Mouse (Mus musculus) skeletal muscle tissue, adult 2 months (tissue): ENCODE data around the gene Alkbh4.
"Not testable (repeated sequence)": the region's sequence is repeated elsewhere in the genome, so short reads cannot be mapped to it uniquely, and the experiment has no call there.

Experiments used
- DNase-seq: peaks from one replicate; pipeline ENCODE4 v3.0.0-alpha.2; 2012; ENCODE audit warnings: low read depth, low spot score

The Alkbh4 gene

GRCm38 (mm10) chr5:136135571-136136291 is at the start of gene Alkbh4, which contains the start of gene Lrwd1:
Gene Alkbh4, plus strand, starts transcription at chr5:136136146.
Gene Lrwd1, minus strand, starts transcription at chr5:136136074.
- peak; percentile 93 for DNase-seq

DNA sequence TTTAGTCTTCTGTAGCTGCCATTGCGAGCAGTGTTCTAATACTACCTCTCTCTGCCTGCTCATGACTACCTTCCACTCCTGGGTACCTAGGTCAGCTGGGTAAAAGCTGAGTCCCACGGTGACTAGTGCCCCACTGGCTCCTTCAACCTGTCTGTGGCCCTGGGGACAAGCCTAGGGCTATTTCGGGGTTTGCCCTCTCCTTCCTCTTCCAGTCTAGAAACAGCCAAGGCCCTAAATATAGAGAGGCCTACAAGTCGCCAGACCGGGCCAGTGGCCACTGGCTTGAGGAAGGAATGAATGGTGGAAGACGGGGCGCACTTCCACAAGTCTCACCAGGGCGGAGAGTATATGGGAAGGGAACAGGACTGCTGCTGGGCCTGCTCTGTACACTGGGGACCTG is 49.7 kb upstream of the Alkbh4 start:
- peak; percentile 72 for DNase-seq

DNA sequence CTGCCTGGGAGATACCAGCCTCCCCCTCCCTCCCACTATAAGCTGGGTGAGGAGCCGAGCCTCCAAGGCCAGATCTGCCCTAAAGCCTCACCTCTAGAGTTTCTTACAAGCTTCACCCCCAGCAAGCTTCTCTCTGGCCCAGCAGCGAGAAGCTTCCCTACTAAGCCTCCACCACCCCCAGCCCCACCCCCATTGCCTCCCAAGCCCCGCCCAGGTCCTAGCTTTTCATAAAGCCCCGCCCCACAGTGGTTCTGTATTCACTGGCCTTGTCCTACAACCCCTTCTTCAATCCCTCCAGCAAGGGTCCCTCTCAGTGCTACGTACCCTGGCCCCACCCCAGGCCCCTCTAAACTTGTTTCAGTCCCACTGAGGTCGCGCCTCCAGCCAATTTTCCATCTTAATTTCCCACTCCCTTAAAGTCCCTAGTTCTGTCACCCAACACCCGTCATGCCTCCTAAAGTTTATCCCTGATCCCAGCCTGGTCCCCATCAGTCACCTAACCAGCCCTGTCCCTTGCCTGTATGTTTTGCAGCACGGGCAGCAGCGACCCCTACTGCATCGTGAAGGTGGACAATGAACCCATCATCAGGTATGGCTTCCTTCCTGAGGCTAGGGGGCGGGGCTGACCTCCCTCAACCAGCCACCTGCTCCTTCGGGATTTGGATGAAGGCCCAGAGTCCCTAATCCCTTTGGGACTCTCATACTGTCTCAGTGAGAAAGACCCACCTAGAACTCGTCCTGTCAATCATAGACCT is 46.9 kb upstream of the Alkbh4 start:
- no peak for DNase-seq

- DNase-seq = peak; percentile 79
These were observed 44.0 kb upstream of the Alkbh4 start for GRCm38 (mm10) chr5:136091927-136092326.

- DNase-seq = no peak
These were observed 41.5 kb upstream of the Alkbh4 start for GRCm38 (mm10) chr5:136094249-136095010.

- DNase-seq = no peak
These were observed 40.9 kb upstream of the Alkbh4 start for GRCm38 (mm10) chr5:136095089-136095488.

DNA sequence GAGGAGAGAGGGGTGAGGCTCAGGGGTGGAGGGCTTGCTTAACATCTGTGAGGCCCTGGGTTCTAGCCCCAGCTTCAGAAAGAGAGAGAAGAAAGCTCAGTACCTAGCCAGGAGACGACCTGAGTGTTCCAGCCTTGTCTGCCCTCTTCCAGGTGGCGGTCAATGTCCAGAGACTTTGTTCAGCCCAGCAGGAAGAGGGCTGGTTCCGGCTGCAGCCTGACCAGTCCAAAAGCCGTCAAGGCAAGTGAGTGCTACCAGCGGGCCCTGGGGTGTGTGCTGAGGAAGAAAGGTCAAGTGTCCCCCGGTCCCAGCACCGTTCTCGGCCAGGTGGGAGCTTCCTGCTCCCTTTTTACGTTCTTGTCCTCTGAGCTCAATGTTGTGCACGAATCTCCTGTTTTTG is 37.4 kb upstream of the Alkbh4 start:
- DNase-seq = no peak

GRCm38 (mm10) chr5:136102099-136102820 is 33.7 kb upstream of the Alkbh4 start:
- peak; percentile 42 for DNase-seq

GRCm38 (mm10) chr5:136104511-136104910 is 31.4 kb upstream of the Alkbh4 start:
- no peak for DNase-seq

- no peak for DNase-seq
These were observed 27.5 kb upstream of the Alkbh4 start for GRCm38 (mm10) chr5:136108486-136108885.

DNA sequence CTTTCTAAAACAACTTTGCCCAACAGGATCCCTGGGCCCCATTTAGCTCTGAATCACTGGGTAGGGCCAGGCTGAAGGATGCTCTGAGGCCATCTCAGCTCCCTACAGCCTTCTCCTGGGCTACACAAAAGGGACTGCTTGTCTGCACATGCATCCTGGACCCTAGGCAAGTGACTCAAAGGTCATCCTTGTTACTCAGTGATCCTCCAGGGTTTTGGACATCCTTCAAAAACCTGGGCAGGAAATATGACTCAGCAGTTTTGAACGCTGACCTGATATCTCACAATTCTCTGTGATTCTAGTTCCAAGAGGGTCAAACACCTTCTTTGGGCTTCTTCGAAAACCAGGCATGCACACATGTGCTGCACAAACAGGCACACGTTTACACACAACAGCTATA is 26.9 kb upstream of the Alkbh4 start:
- DNase-seq = no peak

DNA sequence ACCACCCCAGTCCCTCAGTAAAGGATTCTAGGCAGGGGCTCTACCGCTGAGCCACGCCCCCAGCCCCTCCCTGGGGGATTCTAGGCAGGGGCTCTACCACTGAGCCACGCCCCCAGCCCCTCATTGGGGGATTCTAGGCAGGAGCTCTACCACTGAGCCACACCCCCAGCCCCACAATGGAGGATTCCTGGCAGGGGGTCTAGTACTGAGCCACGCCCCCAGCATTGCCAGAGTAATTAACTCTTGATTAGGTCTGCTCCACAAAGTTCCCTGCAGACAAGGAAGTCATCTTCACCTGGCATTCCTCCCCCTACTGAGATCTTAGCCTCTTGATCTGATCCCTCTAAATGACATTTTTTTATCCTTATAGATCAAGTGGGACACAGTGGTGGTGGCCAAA is 22.4 kb upstream of the Alkbh4 start:
- not testable (repeated sequence) for DNase-seq

DNA sequence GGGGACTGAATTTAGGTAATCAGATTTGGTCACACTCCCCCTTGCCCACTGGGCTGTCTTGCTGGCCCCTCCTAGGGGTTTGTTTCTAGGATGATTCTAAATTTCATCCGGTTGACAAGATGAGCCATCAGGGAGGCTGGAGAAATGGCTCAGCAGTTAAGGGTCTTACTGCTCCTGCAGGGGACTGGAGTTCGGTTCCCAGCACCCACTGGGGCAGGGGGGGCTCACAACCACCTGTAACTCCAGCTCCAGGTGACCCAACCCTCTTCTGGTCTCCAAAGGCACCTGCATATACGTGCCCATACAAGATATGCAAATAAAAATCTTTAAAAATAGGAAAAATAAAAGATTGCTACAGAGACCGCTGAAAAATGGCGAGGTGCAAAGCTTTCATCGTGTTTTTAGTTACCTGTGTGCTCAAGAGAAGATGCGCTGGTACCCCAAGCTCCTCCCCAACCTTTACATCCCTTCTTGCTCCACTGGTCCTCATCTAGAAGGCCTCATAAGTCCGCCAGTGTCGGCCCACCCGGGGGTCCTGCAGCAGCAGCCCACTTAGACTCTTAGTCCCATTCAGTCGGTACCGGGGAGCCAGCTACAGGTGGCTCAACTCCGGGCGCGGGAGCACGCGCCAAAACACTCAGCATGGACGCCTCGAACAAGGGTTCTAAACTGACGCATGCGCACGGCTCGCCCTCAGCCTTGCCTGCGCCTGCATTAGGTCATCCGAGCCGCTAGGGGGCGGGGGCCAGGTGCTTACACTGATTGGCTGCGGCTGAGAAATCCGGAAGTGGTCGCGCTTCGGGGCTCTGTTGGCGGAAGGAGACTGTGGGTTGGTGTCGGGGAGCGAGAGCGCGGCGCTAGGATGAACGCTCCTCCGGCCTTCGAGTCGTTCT is 19.8 kb upstream of the Alkbh4 start, which contains the start of gene Polr2j:
TSS of gene Polr2j (plus strand) at position 741 of the 893 bp plus-strand sequence.
- peak; percentile 95 for DNase-seq

DNA sequence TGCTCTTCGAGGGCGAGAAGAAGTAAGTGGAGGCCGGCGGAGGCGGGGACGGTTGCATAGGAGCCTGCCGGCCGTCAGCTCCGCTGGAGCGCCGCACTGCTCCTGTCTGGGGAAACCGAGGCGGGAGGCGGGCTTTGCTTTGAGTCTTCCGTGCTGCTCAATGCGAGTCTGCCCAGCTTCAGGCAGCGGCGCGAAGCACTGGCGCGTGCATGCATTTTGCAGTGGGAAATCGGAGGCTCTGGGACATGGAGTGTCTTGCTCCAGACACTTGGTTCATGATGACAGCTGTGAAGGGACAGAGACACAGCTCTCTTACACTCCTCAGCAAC is 19.2 kb upstream of the Alkbh4 start:
- no peak for DNase-seq

DNA sequence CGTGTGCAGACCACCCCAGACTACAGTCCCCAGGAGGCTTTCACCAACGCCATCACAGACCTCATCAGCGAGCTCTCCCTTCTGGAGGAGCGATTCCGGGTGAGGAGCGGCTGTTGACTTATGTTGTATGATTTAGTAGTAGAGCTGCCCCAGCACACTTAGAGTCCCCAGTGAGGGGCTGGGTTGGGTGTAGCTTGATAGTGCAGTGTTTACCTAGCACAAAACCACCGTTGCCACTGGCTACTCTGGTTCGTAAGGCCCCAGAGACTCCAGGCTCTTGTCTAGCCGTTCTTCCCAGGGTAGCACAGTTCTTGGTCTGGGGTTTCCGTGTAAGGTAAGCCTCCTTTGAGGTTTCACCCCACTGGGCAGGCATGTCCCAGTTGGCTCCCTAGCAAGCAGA is 13.8 kb upstream of the Alkbh4 start:
- DNase-seq = no peak

GRCm38 (mm10) chr5:136136292-136136990 is 495 bp downstream of the Alkbh4 start:
- DNase-seq = no peak

DNA sequence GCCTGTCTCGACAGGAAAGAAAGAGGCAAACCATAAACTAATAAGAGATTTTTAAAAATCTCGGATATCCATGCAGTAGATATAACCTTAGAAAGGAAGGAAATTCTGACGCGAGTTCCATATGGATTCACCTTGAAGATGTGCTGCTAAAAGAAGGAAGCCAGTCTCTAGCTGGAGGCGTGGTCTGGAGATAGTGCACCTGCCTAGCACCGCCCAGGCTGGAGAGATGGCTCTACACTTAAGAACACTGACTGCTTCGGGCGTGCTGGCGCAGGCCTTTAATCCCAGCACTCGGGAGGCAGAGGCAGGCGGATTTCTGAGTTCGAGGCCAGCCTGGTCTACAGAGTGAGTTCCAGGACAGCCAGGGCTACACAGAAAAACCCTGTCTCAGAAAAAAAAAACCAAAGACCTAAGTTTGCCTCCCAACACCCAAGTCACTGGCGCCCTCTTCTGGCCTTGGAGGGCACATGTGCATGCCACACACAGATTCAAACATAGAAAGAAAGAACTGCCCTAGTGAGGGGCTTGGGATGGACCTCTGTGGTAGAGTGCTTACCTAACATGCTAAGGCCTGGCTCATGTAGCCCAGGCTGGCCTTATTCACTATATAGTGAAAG is 1.8 kb downstream of the Alkbh4 start:
- DNase-seq = no peak

GRCm38 (mm10) chr5:136139393-136139792 is 3.4 kb downstream of the Alkbh4 start:
- no peak for DNase-seq

DNA sequence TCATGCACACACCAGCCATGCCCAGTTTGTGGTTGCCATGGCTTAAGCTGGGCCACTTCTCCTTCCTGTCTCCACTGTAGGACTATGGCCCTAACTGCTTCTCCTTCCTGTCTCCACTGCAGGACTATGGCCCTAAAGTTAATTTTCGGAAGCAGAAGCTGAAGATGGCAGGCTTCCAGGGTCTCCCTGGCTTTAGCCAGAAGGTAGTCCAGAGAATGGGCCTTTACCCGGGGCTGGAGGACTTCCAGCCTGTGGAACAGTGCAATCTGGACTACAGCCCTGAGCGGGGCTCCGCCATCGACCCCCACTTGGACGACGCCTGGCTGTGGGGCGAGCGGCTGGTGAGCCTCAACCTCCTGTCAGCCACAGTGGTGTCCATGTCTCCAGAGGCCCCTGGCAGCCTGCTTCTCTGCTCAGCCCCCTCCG is 4.1 kb downstream of the Alkbh4 start:
- DNase-seq = peak; percentile 30
